Mouse (Mus musculus) heart, embryonic 13.5 days (tissue): ENCODE measurements around the gene Fosl1. TPM values are rescaled to one million over a fixed set of nuclear protein-coding genes. Genes with fewer than 3 reads are reported as not detected.

Source experiments
- ATAC-seq: fragments of 200-750 bp; cut with Nextera tagmentation; 2 replicates; pipeline ENCODE4 v1.8.0; 2017; ENCODE audit warnings: moderate TSS enrichment; ENCODE audit not compliant: insufficient number of reproducible peaks, low FRiP score, low TSS enrichment; ENCODE audit errors: extremely low read depth
- H3K27ac ChIP-seq: fragments of 300-500 bp; sonication (generic); replicated peaks from 2 replicates; pipeline ENCODE4 v1.5.1; 2015; ENCODE audit warnings: moderate library complexity, mild to moderate bottlenecking, inconsistent platforms
- H3K27me3 ChIP-seq: fragments of 300-500 bp; sonication (generic); replicated peaks from 2 replicates; pipeline ENCODE4 v1.6.1; 2015; ENCODE audit warnings: mild to moderate bottlenecking, inconsistent platforms
- H3K36me3 ChIP-seq: fragments of 300-500 bp; sonication (generic); 2 replicates; pipeline ENCODE4 v1.6.1; 2015; ENCODE audit warnings: mild to moderate bottlenecking, inconsistent platforms
- H3K4me1 ChIP-seq: fragments of 300-500 bp; sonication (generic); 2 replicates; pipeline ENCODE4 v1.6.1; 2015; ENCODE audit warnings: inconsistent platforms
- H3K4me2 ChIP-seq: fragments of 300-500 bp; sonication (generic); 2 replicates; pipeline ENCODE4 v1.6.1; 2015; ENCODE audit warnings: inconsistent platforms, mild to moderate bottlenecking, moderate library complexity
- H3K4me3 ChIP-seq: fragments of 300-500 bp; sonication (generic); 2 replicates; pipeline ENCODE4 v1.5.1; 2015; ENCODE audit warnings: moderate library complexity, mild to moderate bottlenecking, inconsistent platforms
- H3K9ac ChIP-seq: fragments of 300-500 bp; sonication (generic); 2 replicates; pipeline ENCODE4 v1.6.1; 2015; ENCODE audit warnings: inconsistent platforms, mild to moderate bottlenecking, moderate library complexity
- H3K9me3 ChIP-seq: fragments of 300-500 bp; sonication (generic); 2 replicates; pipeline ENCODE4 v1.6.1; 2016; ENCODE audit warnings: inconsistent platforms
- WGBS: fragments of 180-500 bp; shearing (Covaris S2); methylation state at CpG from one replicate; pipeline ENCODE4 v1.1.7; 2015; ENCODE audit warnings: mixed read lengths; 5-methylcytosine and 5-hydroxymethylcytosine counted together
- polyA plus RNA-seq: library from polyadenylated mRNA; unstranded; fragments of >200 nt; fragmentation: Nextera tagmentation; extraction: Ambion mirVana; gene quantifications from 2 replicates; pipeline ENCODE4 v1.2.1, GENCODE M21; 2015

The Fosl1 gene
- polyA plus RNA-seq, 1 experiment from 2014 or later, result not detected

- H3K9me3 ChIP-seq, result peaks cover 6% of the 10 kb centered on the region; the same call in 1 of the 2 replicates
- ATAC-seq, result no peak
- WGBS, result 29% methylated on average over 7 of the region's 7 CpGs
- no peaks in the 10 kb centered on the region for H3K36me3 ChIP-seq
- H3K4me2 ChIP-seq, result no peak overlapping the region
- peaks cover 66% of the 10 kb centered on the region for H3K27me3 ChIP-seq
- peaks cover 19% of the 10 kb centered on the region for H3K4me1 ChIP-seq
- H3K9ac ChIP-seq, result no peak overlapping the region
- H3K27ac ChIP-seq, result no peak overlapping the region
- H3K4me3 ChIP-seq, result no peak overlapping the region
These were observed 2.4 kb upstream of the Fosl1 start for GRCm38 (mm10) chr19:5444954-5445353.

- Histone ChIP-seq H3K27ac (no peak overlapping the region), H3K27me3 (peaks cover 74% of the 10 kb centered on the region), H3K36me3 (no peaks in the 10 kb centered on the region), H3K4me3 (no peak overlapping the region), H3K9ac (no peak overlapping the region), H3K4me2 (no peak overlapping the region), H3K9me3 (no peaks in the 10 kb centered on the region), H3K4me1 (peaks cover 23% of the 10 kb centered on the region)
- WGBS, result 81% methylated on average over 5 of the region's 5 CpGs
- no peak for ATAC-seq
These were observed 1.6 kb upstream of the Fosl1 start for GRCm38 (mm10) chr19:5445747-5446146.

- Histone ChIP-seq H3K27me3 (peaks cover 80% of the 10 kb centered on the region), H3K9me3 (no peaks in the 10 kb centered on the region), H3K9ac (peak overlapping the region; percentile 76; the same call in 1 of the 2 replicates), H3K4me3 (peak overlapping the region; percentile 66), H3K27ac (no peak overlapping the region), H3K4me2 (peak overlapping the region; percentile 94), H3K4me1 (peaks cover 23% of the 10 kb centered on the region), H3K36me3 (peaks cover 4% of the 10 kb centered on the region)
- 6% methylated on average over 36 of the region's 36 CpGs for WGBS
- peak; percentile 59; the same call in 1 of the 2 replicates for ATAC-seq
These were observed 1.2 kb downstream of the Fosl1 start for GRCm38 (mm10) chr19:5448354-5449150.

DNA sequence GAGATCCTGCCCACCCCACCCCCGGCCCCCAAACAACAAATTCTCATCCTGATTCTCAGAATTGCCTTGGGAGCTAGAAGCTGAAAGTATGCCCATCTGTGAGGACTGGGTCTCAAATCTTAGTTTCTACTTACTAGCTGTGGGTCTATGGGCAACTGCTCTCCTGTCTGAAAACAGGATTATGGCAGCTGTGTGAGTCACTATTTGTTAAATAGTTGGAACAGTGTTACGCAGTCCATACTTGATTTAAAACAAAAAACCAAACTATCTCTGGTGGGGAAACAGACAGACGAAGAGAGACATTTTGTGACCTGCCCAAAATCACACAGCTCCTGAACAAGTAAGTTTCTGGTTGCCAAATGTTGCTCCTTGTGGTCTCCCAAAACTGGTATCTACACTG, 2.3 kb downstream of the Fosl1 start:
- WGBS, result 68% methylated on average over 3 of the region's 3 CpGs
- Histone ChIP-seq H3K27me3 (peaks cover 69% of the 10 kb centered on the region), H3K9ac (no peak overlapping the region), H3K9me3 (no peaks in the 10 kb centered on the region), H3K4me2 (no peak overlapping the region), H3K36me3 (peaks cover 15% of the 10 kb centered on the region), H3K4me3 (no peak overlapping the region), H3K27ac (no peak overlapping the region), H3K4me1 (peaks cover 28% of the 10 kb centered on the region)
- ATAC-seq, result no peak

DNA sequence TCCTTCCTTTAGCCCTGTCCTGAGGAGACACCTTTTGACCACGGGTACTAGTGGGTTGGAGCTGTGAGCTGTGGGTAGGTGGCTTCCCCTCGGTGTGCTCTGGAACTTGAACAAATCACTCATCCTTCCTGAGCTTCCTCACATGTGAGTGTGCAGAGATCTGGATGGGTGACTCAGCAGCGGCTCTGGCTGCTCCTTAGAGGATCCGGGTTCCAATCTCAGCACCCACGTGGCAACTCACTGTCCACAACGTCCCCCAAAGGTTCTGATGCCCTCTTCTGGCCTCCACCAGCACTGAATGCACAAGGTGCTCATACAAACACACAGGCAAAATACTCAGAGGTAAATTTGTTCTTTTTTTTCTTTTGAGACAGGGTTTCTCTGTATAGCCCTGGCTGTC, 4.4 kb downstream of the Fosl1 start:
- H3K9me3 ChIP-seq, result no peaks in the 10 kb centered on the region
- H3K27ac ChIP-seq, result no peak overlapping the region
- no peak overlapping the region; the same call in 1 of the 2 replicates for H3K9ac ChIP-seq
- peaks cover 26% of the 10 kb centered on the region for H3K36me3 ChIP-seq
- H3K4me2 ChIP-seq, result no peak overlapping the region
- ATAC-seq, result no peak
- no peak overlapping the region for H3K4me3 ChIP-seq
- H3K4me1 ChIP-seq, result peaks cover 49% of the 10 kb centered on the region
- H3K27me3 ChIP-seq, result peaks cover 48% of the 10 kb centered on the region
- 70% methylated on average over 6 of the region's 6 CpGs for WGBS

DNA sequence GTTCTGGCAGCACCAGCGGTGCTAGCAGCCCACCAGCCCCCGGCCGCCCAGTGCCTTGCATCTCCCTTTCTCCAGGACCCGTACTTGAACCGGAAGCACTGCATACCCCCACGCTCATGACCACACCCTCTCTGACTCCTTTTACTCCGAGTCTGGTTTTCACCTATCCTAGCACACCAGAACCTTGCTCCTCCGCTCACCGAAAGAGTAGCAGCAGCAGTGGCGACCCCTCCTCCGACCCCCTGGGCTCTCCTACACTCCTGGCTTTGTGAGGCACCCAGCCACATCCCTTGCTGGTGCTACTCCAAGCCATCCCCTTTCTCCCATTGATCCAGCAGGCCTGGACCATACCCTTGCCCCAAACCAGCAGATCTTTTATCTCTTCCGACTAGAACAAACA, 7.7 kb downstream of the Fosl1 start:
- H3K4me2 ChIP-seq, result peak overlapping the region; percentile 92
- no peak for ATAC-seq
- H3K4me3 ChIP-seq, result peak overlapping the region; percentile 85

DNA sequence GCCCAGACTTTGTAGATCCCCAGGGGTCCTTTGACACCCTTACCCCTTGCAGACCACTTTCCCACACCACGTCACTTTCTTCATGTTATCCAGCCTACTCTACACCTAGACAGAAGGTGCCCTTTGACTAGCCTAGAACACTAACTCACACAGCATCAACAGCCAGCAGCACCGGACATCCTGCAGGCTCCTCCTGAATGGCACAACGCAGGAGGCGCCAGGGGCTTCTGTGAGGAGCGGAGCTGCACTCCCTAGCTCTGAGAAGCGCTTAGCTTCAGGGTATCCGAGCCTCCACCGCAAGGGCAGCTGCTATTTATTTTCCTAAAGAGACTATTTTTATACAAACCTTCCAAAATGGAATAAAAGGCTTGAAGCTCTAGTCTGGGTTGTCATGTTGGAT, 8.2 kb downstream of the Fosl1 start:
- Histone ChIP-seq H3K4me3 (peak overlapping the region; percentile 85), H3K9me3 (no peaks in the 10 kb centered on the region), H3K9ac (peak overlapping the region; percentile 94), H3K27ac (peak overlapping the region; percentile 93), H3K4me2 (peak overlapping the region; percentile 92), H3K4me1 (peaks cover 41% of the 10 kb centered on the region), H3K27me3 (peaks cover 10% of the 10 kb centered on the region), H3K36me3 (peaks cover 26% of the 10 kb centered on the region)
- 51% methylated on average over 8 of the region's 8 CpGs for WGBS
- ATAC-seq, result no peak

More for the DNA sequence above, 7.7 kb downstream of the Fosl1 start:
- Histone ChIP-seq H3K27ac (peak overlapping the region; percentile 93; the same call in 1 of the 2 replicates), H3K9ac (peak overlapping the region; percentile 94), H3K4me1 (peaks cover 41% of the 10 kb centered on the region), H3K9me3 (no peaks in the 10 kb centered on the region), H3K36me3 (peaks cover 26% of the 10 kb centered on the region), H3K27me3 (peaks cover 16% of the 10 kb centered on the region)
- 69% methylated on average over 12 of the region's 12 CpGs for WGBS

DNA sequence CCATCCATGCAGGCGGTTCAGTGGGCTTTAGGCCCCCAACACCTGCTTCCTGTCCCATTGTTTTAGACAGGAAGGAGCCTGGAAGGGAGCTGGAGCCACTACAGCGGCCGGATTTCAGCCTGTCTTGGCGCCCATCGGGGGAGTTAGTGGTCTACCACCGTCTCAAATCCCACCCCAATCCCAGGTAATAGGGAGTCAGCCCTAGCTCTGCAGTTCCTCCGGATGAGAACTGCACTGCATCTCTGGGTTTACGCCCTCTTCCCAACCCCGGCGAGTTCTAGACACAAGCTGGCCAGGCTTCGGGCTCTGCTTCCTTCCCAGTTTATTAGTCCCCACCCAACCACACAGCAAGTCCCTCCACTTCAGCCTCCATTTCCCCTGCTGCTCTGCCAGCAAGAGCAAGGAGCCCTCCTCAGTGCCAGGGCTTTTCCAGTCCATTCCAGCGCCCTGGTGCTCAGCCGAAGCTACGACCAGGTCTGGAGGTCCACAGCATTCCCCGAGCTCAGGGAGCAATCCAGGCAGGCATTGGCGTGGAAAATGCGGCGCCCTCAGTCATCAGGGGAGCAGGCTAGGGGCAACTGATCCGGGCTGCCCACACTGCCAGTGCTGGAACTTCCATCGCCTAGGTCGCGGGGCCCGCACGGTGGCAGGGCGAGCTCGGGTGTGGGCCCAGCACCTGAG, 9.0 kb downstream of the Fosl1 start:
- H3K4me2 ChIP-seq, result peak overlapping the region; percentile 92
- WGBS, result 2% methylated on average over 26 of the region's 26 CpGs
- H3K36me3 ChIP-seq, result peaks cover 26% of the 10 kb centered on the region
- H3K9ac ChIP-seq, result peak overlapping the region; percentile 94
- no peak for ATAC-seq
- peaks cover 46% of the 10 kb centered on the region for H3K4me1 ChIP-seq
- no peaks in the 10 kb centered on the region for H3K9me3 ChIP-seq
- H3K27ac ChIP-seq, result peak overlapping the region; percentile 93
- H3K27me3 ChIP-seq, result peaks cover 4% of the 10 kb centered on the region
- H3K4me3 ChIP-seq, result peak overlapping the region; percentile 85

GRCm38 (mm10) chr19:5456922-5457745, 9.8 kb downstream of the Fosl1 start:
- peak; percentile 84 for ATAC-seq
- peak overlapping the region; percentile 93 for H3K27ac ChIP-seq
- peaks cover 32% of the 10 kb centered on the region for H3K36me3 ChIP-seq
- H3K9me3 ChIP-seq, result no peaks in the 10 kb centered on the region
- H3K27me3 ChIP-seq, result no peaks in the 10 kb centered on the region
- peak overlapping the region; percentile 85 for H3K4me3 ChIP-seq
- peak overlapping the region; percentile 94 for H3K9ac ChIP-seq
- under 1% methylated on average over 63 of the region's 70 CpGs for WGBS
- peak overlapping the region; percentile 92 for H3K4me2 ChIP-seq
- peaks cover 53% of the 10 kb centered on the region for H3K4me1 ChIP-seq

DNA sequence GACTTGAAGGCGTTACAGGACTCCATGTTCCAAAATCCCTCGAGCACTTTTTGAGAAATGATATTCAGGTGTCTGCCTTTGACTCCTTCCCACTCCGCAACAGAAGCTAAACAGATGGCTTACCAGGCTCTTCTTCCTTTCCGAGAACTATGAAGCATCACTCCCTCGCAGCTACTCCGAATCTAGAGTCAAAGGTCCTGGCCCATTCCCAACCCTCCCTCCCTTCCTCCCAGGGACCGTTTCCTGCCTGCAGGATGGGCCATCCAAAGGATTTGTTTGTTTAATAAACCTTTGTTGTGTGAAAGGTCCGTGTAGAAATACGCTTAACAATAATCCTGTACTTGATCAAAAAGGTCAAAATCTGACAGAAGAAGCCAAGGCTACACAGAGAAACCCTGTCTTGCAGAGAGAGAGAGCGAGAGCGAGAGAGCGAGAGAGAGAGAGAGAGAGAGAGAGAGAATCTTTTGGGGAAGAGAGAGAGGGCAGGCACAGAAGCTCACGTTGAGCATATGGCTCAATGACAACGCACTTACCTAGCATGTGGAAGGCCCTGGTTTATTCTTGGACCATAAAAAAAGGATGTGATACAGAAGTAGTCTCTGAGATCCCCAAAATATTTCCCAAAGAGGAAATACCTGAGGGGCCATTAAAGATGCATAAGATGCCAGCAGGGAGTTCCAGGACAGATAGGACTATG, 10.5 kb downstream of the Fosl1 start, which contains the start of gene Ccdc85b:
Gene Ccdc85b, minus strand, starts transcription at position 149 of the 697 bp plus-strand sequence.
- Histone ChIP-seq H3K9ac (peak within 1 kb of the TSS; percentile 94), H3K27me3 (no peaks in the 10 kb centered on the region), H3K4me3 (peak within 1 kb of the TSS; percentile 85), H3K9me3 (no peaks in the 10 kb centered on the region), H3K4me2 (peak within 1 kb of the TSS; percentile 92), H3K36me3 (peaks cover 39% of the 10 kb centered on the region), H3K4me1 (peaks cover 53% of the 10 kb centered on the region), H3K27ac (peak within 1 kb of the TSS; percentile 93)
- no peak for ATAC-seq
- 13% methylated on average over 14 of the region's 14 CpGs for WGBS
